Mouse (Mus musculus): ENCODE results near the gene Fbxw4. TPM values are rescaled to one million over a fixed set of nuclear protein-coding genes. Genes with fewer than 3 reads are reported as not detected.
"Not testable (repeated sequence)": the region's sequence is repeated elsewhere in the genome, so short reads cannot be mapped to it uniquely, and the experiment has no call there.

The Fbxw4 gene
- polyA plus RNA-seq, 1 experiment from 2014 or later = 5.0 TPM

- no peak for ATAC-seq (replicated peaks)
- Histone ChIP-seq H3K4me1 (peaks cover 3% of the 10 kb centered on the region; the same call in 1 of the 2 replicates), H3K27ac (replicated peaks) (no peak overlapping the region), H3K4me3 (no peak overlapping the region), H3K27me3 (no peaks in the 10 kb centered on the region), H3K36me3 (0 out of 2 replicates have a peak, but pooled peaks cover 7% of the 10 kb centered on the region), H3K9me3 (no peaks in the 10 kb centered on the region), H3K4me2 (replicated peaks) (no peak overlapping the region), H3K9ac (replicated peaks) (no peak overlapping the region)
- 77% methylated on average over 6 of the region's 6 CpGs for WGBS
These were observed 87.1 kb downstream of the Fbxw4 start for GRCm38 (mm10) chr19:45573033-45573432.

DNA sequence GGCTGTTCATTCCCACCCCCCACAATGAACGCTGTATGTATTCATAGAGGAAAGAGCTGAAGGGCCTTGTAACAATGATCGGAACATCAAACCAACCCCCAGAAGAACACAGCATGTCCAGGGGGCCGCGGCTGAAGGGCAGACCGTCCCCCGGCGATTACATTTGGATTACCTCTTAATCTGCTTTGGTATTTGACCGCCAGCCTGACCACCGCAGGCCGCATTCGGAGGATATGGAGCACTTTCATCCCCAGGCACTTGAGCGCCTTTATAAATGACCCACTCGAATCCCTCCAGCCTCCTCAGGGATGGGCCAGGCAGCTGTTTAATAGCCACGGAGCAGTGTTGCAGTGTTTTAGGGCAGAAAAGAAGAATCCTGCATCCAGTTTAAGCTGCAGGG, 92.7 kb downstream of the Fbxw4 start:
- no peaks in the 10 kb centered on the region for H3K36me3 ChIP-seq
- no peaks in the 10 kb centered on the region for H3K9me3 ChIP-seq
- H3K4me3 ChIP-seq = no peak overlapping the region
- H3K27me3 ChIP-seq = no peaks in the 10 kb centered on the region
- H3K4me2 ChIP-seq (replicated peaks) = no peak overlapping the region
- WGBS = 10% methylated on average over 14 of the region's 14 CpGs
- H3K4me1 ChIP-seq = peaks cover 12% of the 10 kb centered on the region; the same call in 1 of the 2 replicates
- no peak overlapping the region for H3K27ac ChIP-seq (replicated peaks)
- no peak for ATAC-seq (replicated peaks)
- H3K9ac ChIP-seq (replicated peaks) = no peak overlapping the region

GRCm38 (mm10) chr19:45565925-45566715, 94.0 kb downstream of the Fbxw4 start:
- no peak overlapping the region for H3K9ac ChIP-seq (replicated peaks)
- no peaks in the 10 kb centered on the region for H3K27me3 ChIP-seq
- ATAC-seq (replicated peaks) = no peak

DNA sequence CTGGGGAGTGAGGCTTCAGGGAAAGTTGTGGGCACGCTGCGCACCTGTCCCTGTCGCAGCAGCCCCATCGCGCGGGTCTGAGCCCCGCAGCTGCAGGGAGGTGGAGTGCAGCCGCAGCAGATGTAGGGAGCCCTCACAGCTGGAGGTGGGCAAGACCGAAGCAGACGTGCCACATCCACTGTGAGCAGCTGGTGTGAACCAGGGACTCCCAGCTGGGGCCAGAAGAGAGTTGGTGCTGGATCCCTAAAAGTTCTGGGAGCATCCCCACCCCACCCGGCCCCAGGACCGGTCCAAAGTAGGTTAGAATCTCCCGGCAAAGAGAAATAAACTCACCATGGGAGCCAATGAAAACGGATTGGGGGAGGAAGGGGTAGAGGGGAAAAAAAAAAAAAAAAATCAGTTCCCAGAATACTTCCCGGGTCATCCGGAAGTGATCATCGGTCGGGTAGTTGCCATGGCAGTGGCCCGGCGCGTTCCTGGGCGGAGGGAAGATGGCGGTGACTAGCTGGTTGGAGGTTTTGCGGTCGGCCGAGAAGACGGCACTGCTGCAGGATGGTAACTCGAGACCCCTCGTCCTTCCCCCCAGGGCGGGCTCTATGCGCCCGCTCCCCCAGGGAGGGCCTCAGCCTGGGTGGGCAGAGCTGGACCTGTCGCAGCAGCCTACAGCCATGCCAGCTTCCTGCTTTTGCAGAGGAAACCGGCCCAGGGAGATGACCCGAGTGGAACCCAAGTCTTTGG, 99.8 kb downstream of the Fbxw4 start, which contains the start of the genes Poll and Gm17018:
Gene Poll (minus strand): TSS at position 379 of the 738 bp plus-strand sequence.
Gene Gm17018 (plus strand): TSS at position 463 of the 738 bp plus-strand sequence.
- peak within 1 kb of the TSS; percentile 74 for H3K9ac ChIP-seq (replicated peaks)
- peak within 1 kb of the TSS; percentile 29; the same call in 1 of the 2 replicates for H3K27ac ChIP-seq (replicated peaks)
- H3K27me3 ChIP-seq = no peaks in the 10 kb centered on the region
- peak; percentile 84 for ATAC-seq (replicated peaks)
- H3K36me3 ChIP-seq = no peaks in the 10 kb centered on the region
- H3K4me2 ChIP-seq (replicated peaks) = peak within 1 kb of the TSS; percentile 93
- peak within 1 kb of the TSS; percentile 49 for H3K4me3 ChIP-seq
- peaks cover 14% of the 10 kb centered on the region for H3K4me1 ChIP-seq
- no peaks in the 10 kb centered on the region for H3K9me3 ChIP-seq
- WGBS = under 1% methylated on average over 35 of the region's 35 CpGs

More at GRCm38 (mm10) chr19:45565925-45566715, 94.0 kb downstream of the Fbxw4 start:
- 52% methylated on average over 15 of the region's 15 CpGs for WGBS
- no peaks in the 10 kb centered on the region for H3K36me3 ChIP-seq
- H3K4me3 ChIP-seq = no peak overlapping the region
- peaks cover 14% of the 10 kb centered on the region; the same call in 1 of the 2 replicates for H3K4me1 ChIP-seq
- H3K4me2 ChIP-seq (replicated peaks) = no peak overlapping the region
- no peak overlapping the region for H3K27ac ChIP-seq (replicated peaks)
- no peaks in the 10 kb centered on the region for H3K9me3 ChIP-seq

DNA sequence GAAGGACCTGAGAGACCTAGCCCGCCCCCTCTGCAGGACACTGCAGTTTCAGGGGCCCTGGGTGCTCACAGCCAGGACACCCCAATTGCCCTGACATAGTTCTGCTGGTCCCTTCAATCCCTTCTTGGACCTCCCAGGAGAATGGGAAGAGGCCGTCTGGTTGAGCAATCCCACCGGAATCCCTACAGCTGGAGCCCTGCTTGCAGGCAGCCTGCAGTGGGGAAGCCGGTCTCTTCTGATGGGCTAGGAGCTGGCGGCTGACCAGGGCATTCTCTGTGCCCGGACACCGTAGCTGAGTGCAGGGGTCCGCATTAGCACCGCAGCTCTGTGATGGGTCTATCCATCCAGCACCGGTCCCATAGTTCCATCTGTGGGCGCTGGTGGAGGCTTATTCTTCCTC, 106.0 kb downstream of the Fbxw4 start:
- H3K27me3 ChIP-seq = peaks cover 11% of the 10 kb centered on the region
- no peak overlapping the region for H3K4me3 ChIP-seq
- no peak overlapping the region for H3K9ac ChIP-seq (replicated peaks)
- no peak overlapping the region for H3K4me2 ChIP-seq (replicated peaks)
- no peaks in the 10 kb centered on the region for H3K9me3 ChIP-seq
- no peak overlapping the region for H3K27ac ChIP-seq (replicated peaks)
- 95% methylated on average over 11 of the region's 11 CpGs for WGBS
- H3K36me3 ChIP-seq = no peaks in the 10 kb centered on the region
- no peak for ATAC-seq (replicated peaks)
- no peaks in the 10 kb centered on the region for H3K4me1 ChIP-seq

DNA sequence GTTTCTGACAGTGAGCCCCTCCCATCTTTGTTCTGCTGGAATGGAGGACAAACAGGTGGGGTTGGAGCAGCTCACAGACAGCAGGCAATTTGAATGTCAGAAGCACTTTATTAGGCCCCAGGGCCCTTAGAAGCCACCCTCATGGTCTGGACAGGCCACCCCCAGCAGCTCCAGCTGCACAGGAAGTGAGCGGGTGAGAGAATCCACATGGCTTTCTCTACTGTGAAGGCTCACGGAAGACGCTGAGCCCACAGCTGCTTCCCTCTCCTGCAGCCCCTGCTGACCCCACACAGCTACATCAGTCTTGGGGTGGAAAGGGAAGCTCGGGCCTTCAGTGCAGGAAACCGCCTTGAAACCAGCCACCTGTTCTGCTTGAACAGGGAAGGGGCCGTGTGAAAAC, 107.9 kb downstream of the Fbxw4 start:
- Histone ChIP-seq H3K4me3 (no peak overlapping the region), H3K9ac (replicated peaks) (no peak overlapping the region), H3K4me1 (no peaks in the 10 kb centered on the region), H3K27ac (replicated peaks) (no peak overlapping the region), H3K36me3 (no peaks in the 10 kb centered on the region), H3K9me3 (no peaks in the 10 kb centered on the region), H3K4me2 (replicated peaks) (no peak overlapping the region), H3K27me3 (peaks cover 12% of the 10 kb centered on the region)
- ATAC-seq (replicated peaks) = no peak
- 86% methylated on average over 6 of the region's 6 CpGs for WGBS

DNA sequence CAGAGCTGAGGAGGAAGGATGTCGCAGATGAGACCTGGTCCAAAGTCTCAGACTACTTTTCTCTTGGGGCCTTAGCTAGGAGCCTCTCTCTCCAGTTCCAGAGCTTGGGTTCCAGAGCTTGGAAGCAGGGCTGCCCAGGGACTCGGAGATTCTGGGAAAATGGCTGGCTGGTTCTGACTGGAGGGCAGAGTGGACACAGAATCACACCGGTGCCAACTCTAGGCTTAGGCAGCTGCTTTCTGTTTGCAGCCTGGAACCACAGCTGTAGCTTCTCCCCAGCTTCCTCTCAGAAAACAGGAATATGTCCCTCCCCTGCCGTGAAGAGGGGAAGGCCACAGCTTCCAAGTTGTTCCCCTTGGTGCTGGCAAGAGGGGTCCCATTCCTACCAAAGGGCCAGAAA, 110.2 kb downstream of the Fbxw4 start:
- Histone ChIP-seq H3K9me3 (no peaks in the 10 kb centered on the region), H3K4me1 (0 out of 2 replicates have a peak, but pooled peaks cover 2% of the 10 kb centered on the region), H3K9ac (replicated peaks) (no peak overlapping the region), H3K4me3 (no peak overlapping the region), H3K27me3 (peaks cover 27% of the 10 kb centered on the region), H3K4me2 (replicated peaks) (no peak overlapping the region), H3K36me3 (no peaks in the 10 kb centered on the region), H3K27ac (replicated peaks) (no peak overlapping the region)
- ATAC-seq (replicated peaks) = no peak
- WGBS = 85% methylated on average over 4 of the region's 4 CpGs

DNA sequence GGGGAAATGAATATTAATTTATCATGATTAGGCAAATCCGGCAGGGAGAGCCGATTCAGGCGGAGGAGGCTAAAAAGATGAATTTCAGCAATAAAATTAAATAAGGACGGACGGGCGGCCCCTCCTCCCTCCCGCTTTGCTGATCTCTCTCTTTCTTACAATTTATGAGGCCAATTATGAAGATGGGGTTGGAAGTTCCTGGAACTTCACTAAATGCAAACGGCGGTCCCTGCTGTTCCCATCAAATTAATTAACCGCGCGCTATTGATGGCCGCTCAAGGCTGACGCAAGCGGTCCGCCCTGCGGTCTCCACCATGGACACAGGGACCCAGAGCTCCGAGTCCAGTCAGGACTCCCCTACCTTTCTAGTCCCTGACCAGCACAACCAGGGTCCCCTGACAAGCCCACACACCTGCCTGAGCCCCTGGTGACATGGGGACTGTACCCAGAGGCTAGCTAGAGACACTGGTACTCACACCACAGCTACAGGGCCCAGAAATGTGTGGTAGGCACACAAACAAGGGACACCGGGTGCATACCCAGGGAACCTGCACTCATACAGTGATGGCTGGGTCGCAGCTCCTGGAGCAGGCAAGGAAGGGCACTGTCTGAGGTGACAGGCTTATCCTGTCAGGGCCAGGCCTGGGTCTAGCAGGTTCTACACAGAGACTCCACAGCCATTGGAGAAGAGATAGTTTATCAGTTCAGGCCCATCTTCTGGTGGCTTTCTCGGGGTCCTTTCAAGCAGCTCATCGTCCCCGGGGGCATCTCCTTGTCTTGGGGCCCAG, 110.8 kb downstream of the Fbxw4 start:
- no peak overlapping the region for H3K27ac ChIP-seq (replicated peaks)
- no peak overlapping the region for H3K4me3 ChIP-seq
- peaks cover 27% of the 10 kb centered on the region for H3K27me3 ChIP-seq
- no peak overlapping the region for H3K9ac ChIP-seq (replicated peaks)
- H3K4me2 ChIP-seq (replicated peaks) = no peak overlapping the region
- peaks cover 7% of the 10 kb centered on the region for H3K4me1 ChIP-seq
- WGBS = 57% methylated on average over 23 of the region's 23 CpGs
- ATAC-seq (replicated peaks) = no peak
- no peaks in the 10 kb centered on the region for H3K36me3 ChIP-seq
- no peaks in the 10 kb centered on the region for H3K9me3 ChIP-seq

GRCm38 (mm10) chr19:45548196-45548595, 111.9 kb downstream of the Fbxw4 start:
- not testable (repeated sequence) for H3K9ac ChIP-seq (replicated peaks); H3K9me3 ChIP-seq; H3K27ac ChIP-seq (replicated peaks); ATAC-seq (replicated peaks); H3K4me2 ChIP-seq (replicated peaks); H3K4me3 ChIP-seq; H3K36me3 ChIP-seq
- peaks cover 35% of the 10 kb centered on the region for H3K27me3 ChIP-seq
- H3K4me1 ChIP-seq = peaks cover 11% of the 10 kb centered on the region

- H3K27ac ChIP-seq (replicated peaks) = no peak overlapping the region
- peak overlapping the region; percentile 42; the same call in 1 of the 2 replicates for H3K9ac ChIP-seq (replicated peaks)
- peak overlapping the region; percentile 79 for H3K4me2 ChIP-seq (replicated peaks)
- peak; percentile 64 for ATAC-seq (replicated peaks)
- peaks cover 39% of the 10 kb centered on the region for H3K27me3 ChIP-seq
- H3K4me1 ChIP-seq = peaks cover 25% of the 10 kb centered on the region
- under 1% methylated on average over 30 of the region's 30 CpGs for WGBS
- H3K9me3 ChIP-seq = no peaks in the 10 kb centered on the region
- no peaks in the 10 kb centered on the region for H3K36me3 ChIP-seq
- peak overlapping the region; percentile 38 for H3K4me3 ChIP-seq
These were observed 115.2 kb downstream of the Fbxw4 start for GRCm38 (mm10) chr19:45544925-45545321.

DNA sequence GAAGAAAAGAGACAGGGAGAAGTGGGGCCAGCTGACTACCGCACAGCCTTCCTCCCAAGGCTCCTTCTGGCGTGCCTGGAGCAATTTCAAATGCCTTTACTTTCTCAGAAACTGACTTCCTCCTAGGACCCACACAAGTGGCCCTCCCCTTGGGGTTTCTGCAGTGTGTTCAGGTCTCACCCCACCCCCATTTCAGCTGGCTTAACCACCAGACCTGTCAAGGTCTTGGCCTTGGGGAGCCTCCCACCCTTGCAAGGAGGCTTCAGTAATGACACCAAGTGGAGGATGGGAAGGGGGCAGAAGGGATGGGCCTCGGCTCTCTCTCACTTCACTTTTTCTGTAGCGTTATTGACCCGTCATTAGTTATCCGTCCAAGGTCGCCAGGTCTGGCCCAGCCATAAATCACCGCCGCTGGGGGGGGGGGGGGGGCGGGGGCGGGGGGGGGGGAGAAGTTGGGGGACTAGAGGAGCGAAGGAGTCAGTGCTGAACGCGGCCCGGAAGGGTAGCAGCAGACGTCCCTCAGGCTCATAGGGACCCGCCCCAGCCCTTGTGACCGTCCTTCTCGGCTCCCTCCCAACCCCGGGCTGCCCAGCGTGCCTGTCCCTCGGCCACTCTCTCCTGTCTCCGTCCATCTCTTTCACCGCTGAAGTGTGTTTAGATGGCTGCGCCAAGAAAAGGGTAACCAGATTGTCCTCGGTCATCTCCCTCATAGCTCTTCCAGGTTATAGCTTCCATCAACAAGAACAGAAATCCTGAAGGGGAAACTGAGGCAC, 115.8 kb downstream of the Fbxw4 start:
- peaks cover 33% of the 10 kb centered on the region for H3K27me3 ChIP-seq
- H3K4me3 ChIP-seq = peak overlapping the region; percentile 38
- 0 out of 2 replicates have a peak overlapping the region, but pooled peaks have one; percentile 42 for H3K9ac ChIP-seq (replicated peaks)
- no peaks in the 10 kb centered on the region for H3K9me3 ChIP-seq
- 1% methylated on average over 21 of the region's 26 CpGs for WGBS
- peak overlapping the region; percentile 79 for H3K4me2 ChIP-seq (replicated peaks)
- peaks cover 25% of the 10 kb centered on the region for H3K4me1 ChIP-seq
- ATAC-seq (replicated peaks) = no peak
- H3K36me3 ChIP-seq = no peaks in the 10 kb centered on the region
- no peak overlapping the region for H3K27ac ChIP-seq (replicated peaks)
